Mouse (Mus musculus) limb, embryonic 14.5 days (tissue): Measurements from ENCODE around the gene Slc44a5. TPM values are rescaled to one million over a fixed set of nuclear protein-coding genes. Genes with fewer than 3 reads are reported as not detected.

Experiments
- ATAC-seq: fragments of 200-750 bp; cut with Nextera tagmentation; 2 replicates; pipeline ENCODE4 v1.8.0; 2017; ENCODE audit warnings: low read depth, moderate number of reproducible peaks, moderate TSS enrichment; ENCODE audit not compliant: low FRiP score
- DNase-seq: peaks from one replicate; pipeline ENCODE4 v3.0.0-alpha.2; 2015; ENCODE audit warnings: low spot score
- H3K27ac ChIP-seq: fragments of 300-500 bp; sonication (generic); replicated peaks from 2 replicates; pipeline ENCODE4 v1.5.1; 2014; ENCODE audit warnings: low read depth, mild to moderate bottlenecking, low read length, moderate library complexity, mixed read lengths
- H3K27me3 ChIP-seq: fragments of 300-500 bp; sonication (generic); 2 replicates; pipeline ENCODE4 v1.6.1; 2014; ENCODE audit warnings: low read length, mixed read lengths; ENCODE audit not compliant: control insufficient read depth, insufficient read depth
- H3K36me3 ChIP-seq: fragments of 300-500 bp; sonication (generic); 2 replicates; pipeline ENCODE4 v1.6.1; 2014; ENCODE audit warnings: mild to moderate bottlenecking, low read length, moderate library complexity, mixed read lengths; ENCODE audit not compliant: control insufficient read depth, insufficient read depth
- H3K4me1 ChIP-seq: fragments of 300-500 bp; sonication (generic); 2 replicates; pipeline ENCODE4 v1.6.1; 2014; ENCODE audit warnings: antibody characterized with exemption, low read length, mixed read lengths; ENCODE audit not compliant: control insufficient read depth, insufficient read depth
- H3K4me2 ChIP-seq: fragments of 300-500 bp; sonication (generic); replicated peaks from 2 replicates; pipeline ENCODE4 v1.6.1; 2014; ENCODE audit warnings: low read depth, mild to moderate bottlenecking, low read length, moderate library complexity; ENCODE audit not compliant: severe bottlenecking
- H3K4me3 ChIP-seq: fragments of 300-500 bp; sonication (generic); replicated peaks from 2 replicates; pipeline ENCODE4 v1.5.1; 2014; ENCODE audit warnings: low read length
- H3K9ac ChIP-seq: fragments of 300-500 bp; sonication (generic); 2 replicates; pipeline ENCODE4 v1.6.1; 2014; ENCODE audit warnings: mild to moderate bottlenecking, low read depth, low read length, moderate library complexity; ENCODE audit not compliant: severe bottlenecking
- H3K9me3 ChIP-seq: fragments of 300-500 bp; sonication (generic); 2 replicates; pipeline ENCODE4 v1.6.1; 2016; ENCODE audit warnings: low read length; ENCODE audit not compliant: control insufficient read depth
- POLR2A ChIP-seq: fragments of 200-500 bp; IDR thresholded peaks from 2 replicates; pipeline ENCODE4 v1.8.0; 2012; ENCODE audit warnings: inconsistent platforms, mild to moderate bottlenecking, moderate library complexity, borderline replicate concordance; ENCODE audit not compliant: insufficient read depth, insufficient read length; ENCODE audit errors: extremely low read depth
- WGBS: fragments of 180-500 bp; shearing (Covaris S2); extraction: QIAGEN DNeasy Blood & Tissue Kit; methylation state at CpG from one replicate; pipeline ENCODE4 v1.1.7; 2014; 5-methylcytosine and 5-hydroxymethylcytosine counted together
- polyA plus RNA-seq, 2 experiments: library from polyadenylated mRNA; depleted of rRNA in 1 of 2; stranded (reverse) in 1 of 2; unstranded in 1 of 2; fragments of >200 nt; fragmentation: Nextera tagmentation in 1 of 2; extraction: Ambion mirVana in 1 of 2; gene quantifications; 2 replicates each; pipeline versions ENCODE4 v1.2.1 to v1.2.3; 2012 to 2014

The Slc44a5 gene
- polyA plus RNA-seq, 2 experiments = 1.5 to 2.8 TPM

DNA sequence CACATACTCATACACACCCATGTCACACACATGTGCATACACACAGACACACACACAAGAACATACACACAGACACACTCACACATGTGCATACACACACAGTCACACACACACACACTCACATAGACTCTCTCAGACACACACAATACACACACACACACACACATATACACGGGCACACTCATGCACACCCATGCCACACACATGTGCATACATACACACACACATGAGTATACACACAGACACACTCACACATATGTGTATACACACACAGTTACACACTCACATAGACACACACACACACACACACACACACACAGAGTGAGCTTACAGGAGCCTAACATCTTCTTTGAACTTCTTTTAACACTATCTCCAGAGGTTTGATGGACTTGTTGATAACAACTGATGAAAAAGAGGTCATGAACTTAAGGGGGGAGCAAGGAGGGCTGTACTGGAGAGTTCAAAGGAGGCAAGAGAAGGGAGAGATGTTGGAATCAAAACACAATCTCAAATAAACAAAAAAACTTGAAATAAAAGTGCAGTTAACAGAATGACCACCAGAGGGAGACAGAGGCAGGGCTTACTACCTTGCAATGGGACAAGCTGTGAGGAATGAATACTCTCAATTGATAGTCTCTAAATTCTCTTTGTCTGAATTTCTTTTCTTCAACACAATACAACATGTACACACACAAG lies 14.1 kb upstream of the Slc44a5 start:
- H3K9ac ChIP-seq = no peak overlapping the region
- 95% methylated on average over 1 of the region's 1 CpGs for WGBS

DNA sequence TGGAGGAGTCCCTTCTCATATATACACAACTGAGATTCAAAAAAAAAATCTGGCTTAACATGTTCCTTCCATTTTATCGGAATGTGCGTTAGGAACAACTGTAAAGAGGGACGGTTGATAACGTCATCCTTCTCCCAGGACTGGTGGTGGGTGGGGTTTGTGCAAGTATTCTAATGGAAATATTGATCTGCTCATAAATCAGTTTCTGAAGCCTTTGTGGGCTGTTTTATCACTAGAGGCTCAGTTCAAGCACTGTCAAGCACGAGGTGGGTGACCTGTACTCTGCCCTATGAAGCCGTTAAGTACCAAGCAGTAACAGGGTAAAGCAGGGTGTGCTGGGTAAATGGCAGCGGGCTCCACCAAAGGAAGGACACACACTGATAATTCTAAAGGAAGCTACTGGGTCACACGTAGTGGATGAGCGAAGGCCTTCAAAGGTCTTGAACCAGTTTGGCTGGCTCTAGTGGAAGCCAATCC lies 13.5 kb upstream of the Slc44a5 start:
- no peak for ATAC-seq
- WGBS = 86% methylated on average over 9 of the region's 9 CpGs
- TF ChIP-seq POLR2A = no peak

More for the DNA sequence above, 14.1 kb upstream of the Slc44a5 start:
- DNase-seq = peak; percentile 54
- Histone ChIP-seq H3K4me1 (no peaks in the 10 kb centered on the region), H3K27ac (no peak overlapping the region), H3K36me3 (no peaks in the 10 kb centered on the region), H3K4me2 (no peak overlapping the region), H3K9me3 (no peaks in the 10 kb centered on the region), H3K4me3 (no peak overlapping the region), H3K27me3 (no peaks in the 10 kb centered on the region)
- no peak for TF ChIP-seq POLR2A
- no peak for ATAC-seq

DNA sequence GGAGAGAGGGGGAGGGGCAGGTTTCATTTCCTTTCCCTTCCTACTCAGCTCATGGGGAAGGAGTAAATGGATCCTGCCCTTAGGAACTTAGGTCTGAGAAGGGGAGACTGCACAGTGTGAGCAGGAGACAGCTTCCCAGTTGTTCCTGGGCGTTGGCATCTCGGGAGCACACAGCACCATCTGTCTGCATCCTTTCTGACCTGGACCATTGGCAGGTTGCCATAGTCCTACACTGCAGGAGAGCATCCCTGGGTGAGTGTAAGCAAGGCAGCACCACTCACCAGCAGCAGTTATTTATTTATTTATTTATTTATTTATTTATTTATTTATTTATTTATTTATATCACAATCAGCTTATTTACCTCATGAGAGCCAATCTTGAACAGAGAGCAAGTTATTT lies 12.4 kb upstream of the Slc44a5 start:
- TF ChIP-seq POLR2A = no peak
- DNase-seq (no peak), ATAC-seq (no peak)
- H3K9ac ChIP-seq = no peak overlapping the region
- WGBS = 70% methylated on average over 2 of the region's 2 CpGs
- no peaks in the 10 kb centered on the region for H3K9me3 ChIP-seq
- no peak overlapping the region for H3K27ac ChIP-seq
- no peak overlapping the region for H3K4me3 ChIP-seq
- no peaks in the 10 kb centered on the region for H3K4me1 ChIP-seq
- no peak overlapping the region for H3K4me2 ChIP-seq
- no peaks in the 10 kb centered on the region for H3K36me3 ChIP-seq
- H3K27me3 ChIP-seq = no peaks in the 10 kb centered on the region

More for the DNA sequence above, 13.5 kb upstream of the Slc44a5 start:
- Histone ChIP-seq H3K4me3 (no peak overlapping the region), H3K9me3 (no peaks in the 10 kb centered on the region), H3K36me3 (no peaks in the 10 kb centered on the region), H3K4me2 (no peak overlapping the region), H3K27me3 (no peaks in the 10 kb centered on the region), H3K4me1 (no peaks in the 10 kb centered on the region), H3K27ac (no peak overlapping the region), H3K9ac (no peak overlapping the region)
- DNase-seq = no peak

DNA sequence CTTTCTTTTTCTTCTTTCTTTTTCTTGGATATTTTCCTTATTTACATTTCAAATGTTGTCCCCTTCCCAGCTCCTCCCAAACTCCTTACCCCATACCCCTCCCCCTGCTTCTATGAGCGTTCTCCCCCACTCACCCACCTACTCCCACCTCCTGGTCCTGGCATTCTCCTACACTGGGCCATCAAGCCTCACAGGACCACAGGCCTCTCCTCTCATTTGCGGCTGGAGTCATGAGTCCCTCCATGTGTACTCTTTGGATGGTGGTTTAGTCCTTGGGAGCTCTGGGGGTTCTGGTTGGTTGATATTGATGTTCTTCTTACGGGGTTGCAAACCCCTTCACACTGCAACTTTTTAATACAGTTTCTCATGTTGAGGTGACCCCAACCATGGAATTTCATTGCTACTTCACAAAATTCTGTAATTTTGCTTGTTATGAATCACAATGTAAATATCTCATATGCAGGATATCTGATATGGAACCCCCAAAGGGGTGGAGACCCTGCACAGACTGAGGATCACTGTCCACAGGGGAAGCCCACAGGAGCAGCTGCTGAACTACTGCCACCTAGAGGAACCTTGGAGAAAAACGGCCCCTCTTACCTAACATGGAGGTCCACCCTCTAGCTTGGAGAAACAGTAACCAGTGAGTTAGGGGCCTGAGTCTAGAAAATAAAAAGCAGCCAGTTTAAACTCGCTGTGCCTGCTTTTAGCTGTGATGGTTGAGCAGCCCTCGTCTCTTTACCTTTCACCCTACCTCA lies 11.4 kb upstream of the Slc44a5 start:
- Histone ChIP-seq H3K4me2 (no peak overlapping the region), H3K9ac (no peak overlapping the region), H3K4me1 (no peaks in the 10 kb centered on the region), H3K27ac (no peak overlapping the region), H3K27me3 (no peaks in the 10 kb centered on the region), H3K9me3 (no peaks in the 10 kb centered on the region), H3K36me3 (no peaks in the 10 kb centered on the region), H3K4me3 (no peak overlapping the region)
- DNase-seq = no peak
- TF ChIP-seq POLR2A = no peak
- no peak for ATAC-seq
- WGBS = 68% methylated on average over 6 of the region's 6 CpGs

DNA sequence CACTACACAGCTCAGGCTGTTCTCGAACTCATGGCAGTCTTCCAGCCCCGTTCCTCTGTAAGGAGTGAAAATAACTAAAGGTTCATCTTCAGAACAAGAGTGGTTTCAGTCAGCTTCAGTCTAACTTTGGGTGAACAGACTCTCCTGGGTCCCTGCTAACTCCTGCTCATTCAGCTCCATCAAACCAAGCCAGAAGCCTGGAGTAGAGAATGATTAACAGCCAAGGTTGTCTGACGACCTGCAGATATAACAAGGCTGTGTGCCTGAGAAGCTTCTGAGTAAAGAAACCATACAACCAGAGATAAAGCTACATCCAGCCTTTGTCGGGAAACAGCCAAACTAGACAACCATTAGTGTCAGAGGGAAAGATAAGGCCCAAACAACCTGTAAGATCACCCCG lies 5.8 kb upstream of the Slc44a5 start:
- DNase-seq = no peak
- Histone ChIP-seq H3K4me2 (no peak overlapping the region), H3K36me3 (no peaks in the 10 kb centered on the region), H3K4me1 (no peaks in the 10 kb centered on the region), H3K27me3 (peaks cover 4% of the 10 kb centered on the region; the same call in 1 of the 2 replicates), H3K4me3 (no peak overlapping the region), H3K27ac (no peak overlapping the region), H3K9me3 (no peaks in the 10 kb centered on the region), H3K9ac (no peak overlapping the region)
- TF ChIP-seq POLR2A = no peak
- no peak for ATAC-seq
- 80% methylated on average over 5 of the region's 5 CpGs for WGBS
